Mouse (Mus musculus): ENCODE results near the gene Acvrl1. TPM values are rescaled to one million over a fixed set of nuclear protein-coding genes. Genes with fewer than 3 reads are reported as not detected.

Acvrl1 gene
- polyA plus RNA-seq, 1 experiment from 2014 or later = 4.1 TPM

GRCm38 (mm10) chr15:101174294-101175130 lies 46.2 kb downstream of the Acvrl1 start:
- Histone ChIP-seq H3K4me2 (ENCODE audit: low read length) (peak overlapping the region; percentile 86), H3K36me3 (ENCODE audit: control insufficient read depth, insufficient read depth, low read length) (no peaks in the 10 kb centered on the region)

GRCm38 (mm10) chr15:101175131-101175460 lies 46.8 kb downstream of the Acvrl1 start:
- H3K4me2 ChIP-seq (ENCODE audit: low read length) = peak overlapping the region; percentile 86
- peaks cover 25% of the 10 kb centered on the region for H3K4me1 ChIP-seq (ENCODE audit: control insufficient read depth, insufficient read depth, low read length)
- 6% methylated on average over 5 of the region's 5 CpGs for WGBS
- no peaks in the 10 kb centered on the region; the same call in 1 of the 2 replicates for H3K27me3 ChIP-seq (replicated peaks; ENCODE audit: control insufficient read depth, insufficient read depth, low read length)
- H3K9ac ChIP-seq (ENCODE audit: low read length) = peak overlapping the region; percentile 96
- DNase-seq (ENCODE audit: low spot score) = no peak
- H3K4me3 ChIP-seq (ENCODE audit: low read depth, low read length) = peak overlapping the region; percentile 90
- no peaks in the 10 kb centered on the region for H3K9me3 ChIP-seq (replicated peaks; ENCODE audit: control insufficient read depth, low read length)
- H3K27ac ChIP-seq (ENCODE audit: low read depth, low read length) = 0 out of 2 replicates have a peak overlapping the region, but pooled peaks have one; percentile 85
- H3K36me3 ChIP-seq (ENCODE audit: control insufficient read depth, insufficient read depth, low read length) = no peaks in the 10 kb centered on the region
- no peak for ATAC-seq

More at GRCm38 (mm10) chr15:101174294-101175130, 46.2 kb downstream of the Acvrl1 start:
- Histone ChIP-seq H3K27ac (ENCODE audit: low read depth, low read length) (peak overlapping the region; percentile 85), H3K4me3 (ENCODE audit: low read depth, low read length) (peak overlapping the region; percentile 90), H3K9ac (ENCODE audit: low read length) (peak overlapping the region; percentile 96), H3K27me3 (replicated peaks; ENCODE audit: control insufficient read depth, insufficient read depth, low read length) (no peaks in the 10 kb centered on the region; the same call in 1 of the 2 replicates), H3K4me1 (ENCODE audit: control insufficient read depth, insufficient read depth, low read length) (peaks cover 24% of the 10 kb centered on the region), H3K9me3 (replicated peaks; ENCODE audit: control insufficient read depth, low read length) (no peaks in the 10 kb centered on the region)
- DNase-seq (ENCODE audit: low spot score) (no peak), ATAC-seq (peak; percentile 64)
- WGBS = under 1% methylated on average over 41 of the region's 46 CpGs

GRCm38 (mm10) chr15:101175613-101176283 lies 47.4 kb downstream of the Acvrl1 start:
- H3K4me1 ChIP-seq (ENCODE audit: control insufficient read depth, insufficient read depth, low read length) = peaks cover 28% of the 10 kb centered on the region
- 16% methylated on average over 17 of the region's 17 CpGs for WGBS

GRCm38 (mm10) chr15:101176284-101176680 lies 48.0 kb downstream of the Acvrl1 start:
- 45% methylated on average over 3 of the region's 3 CpGs for WGBS
- Histone ChIP-seq H3K27ac (ENCODE audit: low read depth, low read length) (no peak overlapping the region), H3K9me3 (replicated peaks; ENCODE audit: control insufficient read depth, low read length) (no peaks in the 10 kb centered on the region), H3K9ac (ENCODE audit: low read length) (peak overlapping the region; percentile 96; the same call in 1 of the 2 replicates), H3K4me2 (ENCODE audit: low read length) (peak overlapping the region; percentile 86), H3K4me3 (ENCODE audit: low read depth, low read length) (peak overlapping the region; percentile 90), H3K27me3 (replicated peaks; ENCODE audit: control insufficient read depth, insufficient read depth, low read length) (no peaks in the 10 kb centered on the region; the same call in 1 of the 2 replicates), H3K36me3 (ENCODE audit: control insufficient read depth, insufficient read depth, low read length) (no peaks in the 10 kb centered on the region), H3K4me1 (ENCODE audit: control insufficient read depth, insufficient read depth, low read length) (peaks cover 30% of the 10 kb centered on the region)
- no peak for ATAC-seq
- DNase-seq (ENCODE audit: low spot score) = no peak

More at GRCm38 (mm10) chr15:101175613-101176283, 47.4 kb downstream of the Acvrl1 start:
- H3K9me3 ChIP-seq (replicated peaks; ENCODE audit: control insufficient read depth, low read length) = no peaks in the 10 kb centered on the region
- DNase-seq (ENCODE audit: low spot score) (no peak), ATAC-seq (no peak)
- peak overlapping the region; percentile 90 for H3K4me3 ChIP-seq (ENCODE audit: low read depth, low read length)
- peak overlapping the region; percentile 96 for H3K9ac ChIP-seq (ENCODE audit: low read length)
- no peaks in the 10 kb centered on the region for H3K36me3 ChIP-seq (ENCODE audit: control insufficient read depth, insufficient read depth, low read length)
- H3K27ac ChIP-seq (ENCODE audit: low read depth, low read length) = peak overlapping the region; percentile 55
- peak overlapping the region; percentile 86 for H3K4me2 ChIP-seq (ENCODE audit: low read length)
- no peaks in the 10 kb centered on the region; the same call in 1 of the 2 replicates for H3K27me3 ChIP-seq (replicated peaks; ENCODE audit: control insufficient read depth, insufficient read depth, low read length)

GRCm38 (mm10) chr15:101176795-101177691 lies 48.7 kb downstream of the Acvrl1 start:
- H3K4me1 ChIP-seq (ENCODE audit: control insufficient read depth, insufficient read depth, low read length) = peaks cover 32% of the 10 kb centered on the region
- no peak for DNase-seq (ENCODE audit: low spot score)
- no peak overlapping the region for H3K9ac ChIP-seq (ENCODE audit: low read length)
- 70% methylated on average over 8 of the region's 8 CpGs for WGBS
- H3K27ac ChIP-seq (ENCODE audit: low read depth, low read length) = no peak overlapping the region
- H3K27me3 ChIP-seq (replicated peaks; ENCODE audit: control insufficient read depth, insufficient read depth, low read length) = no peaks in the 10 kb centered on the region; the same call in 1 of the 2 replicates
- no peaks in the 10 kb centered on the region for H3K36me3 ChIP-seq (ENCODE audit: control insufficient read depth, insufficient read depth, low read length)
- H3K4me2 ChIP-seq (ENCODE audit: low read length) = peak overlapping the region; percentile 86; the same call in 1 of the 2 replicates
- H3K4me3 ChIP-seq (ENCODE audit: low read depth, low read length) = no peak overlapping the region
- no peak for ATAC-seq
- H3K9me3 ChIP-seq (replicated peaks; ENCODE audit: control insufficient read depth, low read length) = no peaks in the 10 kb centered on the region

GRCm38 (mm10) chr15:101180363-101181105 lies 52.2 kb downstream of the Acvrl1 start:
- ATAC-seq = no peak
- Histone ChIP-seq H3K27me3 (replicated peaks; ENCODE audit: control insufficient read depth, insufficient read depth, low read length) (no peaks in the 10 kb centered on the region), H3K9me3 (replicated peaks; ENCODE audit: control insufficient read depth, low read length) (no peaks in the 10 kb centered on the region), H3K9ac (ENCODE audit: low read length) (no peak overlapping the region), H3K27ac (ENCODE audit: low read depth, low read length) (no peak overlapping the region), H3K4me3 (ENCODE audit: low read depth, low read length) (no peak overlapping the region), H3K4me1 (ENCODE audit: control insufficient read depth, insufficient read depth, low read length) (peaks cover 39% of the 10 kb centered on the region), H3K36me3 (ENCODE audit: control insufficient read depth, insufficient read depth, low read length) (0 out of 2 replicates have a peak, but pooled peaks cover 3% of the 10 kb centered on the region), H3K4me2 (ENCODE audit: low read length) (no peak overlapping the region)
- no peak for DNase-seq (ENCODE audit: low spot score)
- 77% methylated on average over 15 of the region's 15 CpGs for WGBS

- Histone ChIP-seq H3K27ac (ENCODE audit: low read depth, low read length) (no peak overlapping the region), H3K36me3 (ENCODE audit: control insufficient read depth, insufficient read depth, low read length) (peaks cover 4% of the 10 kb centered on the region; the same call in 1 of the 2 replicates), H3K9ac (ENCODE audit: low read length) (no peak overlapping the region), H3K27me3 (replicated peaks; ENCODE audit: control insufficient read depth, insufficient read depth, low read length) (no peaks in the 10 kb centered on the region), H3K9me3 (replicated peaks; ENCODE audit: control insufficient read depth, low read length) (no peaks in the 10 kb centered on the region), H3K4me3 (ENCODE audit: low read depth, low read length) (no peak overlapping the region), H3K4me1 (ENCODE audit: control insufficient read depth, insufficient read depth, low read length) (peaks cover 37% of the 10 kb centered on the region), H3K4me2 (ENCODE audit: low read length) (no peak overlapping the region)
- 19% methylated on average over 5 of the region's 5 CpGs for WGBS
- DNase-seq (ENCODE audit: low spot score) = no peak
- ATAC-seq = no peak
Observed at GRCm38 (mm10) chr15:101181106-101181466, 52.8 kb downstream of the Acvrl1 start.

GRCm38 (mm10) chr15:101181500-101181899 lies 53.2 kb downstream of the Acvrl1 start:
- Histone ChIP-seq H3K27me3 (replicated peaks; ENCODE audit: control insufficient read depth, insufficient read depth, low read length) (no peaks in the 10 kb centered on the region), H3K4me2 (ENCODE audit: low read length) (no peak overlapping the region), H3K27ac (ENCODE audit: low read depth, low read length) (no peak overlapping the region), H3K4me3 (ENCODE audit: low read depth, low read length) (no peak overlapping the region), H3K9ac (ENCODE audit: low read length) (no peak overlapping the region), H3K36me3 (ENCODE audit: control insufficient read depth, insufficient read depth, low read length) (peaks cover 4% of the 10 kb centered on the region; the same call in 1 of the 2 replicates), H3K9me3 (replicated peaks; ENCODE audit: control insufficient read depth, low read length) (no peaks in the 10 kb centered on the region), H3K4me1 (ENCODE audit: control insufficient read depth, insufficient read depth, low read length) (peaks cover 34% of the 10 kb centered on the region)
- ATAC-seq = no peak
- no peak for DNase-seq (ENCODE audit: low spot score)
- WGBS = 20% methylated on average over 4 of the region's 4 CpGs

All from forebrain, embryonic 14.5 days (tissue).